Mouse (Mus musculus): ENCODE data around the gene Fam184a. TPM values are rescaled to one million over a fixed set of nuclear protein-coding genes. Genes with fewer than 3 reads are reported as not detected.
A peak's percentile ranks its signal among the peaks of the same experiment; 100 is the strongest.
"Not testable (repeated sequence)": the region's sequence is repeated elsewhere in the genome, so short reads cannot be mapped to it uniquely, and the experiment has no call there.

Gene Fam184a
- total RNA-seq, 4 experiments from 2014 or later, result 2.4 to 3.5 (median 3.2) TPM

DNA sequence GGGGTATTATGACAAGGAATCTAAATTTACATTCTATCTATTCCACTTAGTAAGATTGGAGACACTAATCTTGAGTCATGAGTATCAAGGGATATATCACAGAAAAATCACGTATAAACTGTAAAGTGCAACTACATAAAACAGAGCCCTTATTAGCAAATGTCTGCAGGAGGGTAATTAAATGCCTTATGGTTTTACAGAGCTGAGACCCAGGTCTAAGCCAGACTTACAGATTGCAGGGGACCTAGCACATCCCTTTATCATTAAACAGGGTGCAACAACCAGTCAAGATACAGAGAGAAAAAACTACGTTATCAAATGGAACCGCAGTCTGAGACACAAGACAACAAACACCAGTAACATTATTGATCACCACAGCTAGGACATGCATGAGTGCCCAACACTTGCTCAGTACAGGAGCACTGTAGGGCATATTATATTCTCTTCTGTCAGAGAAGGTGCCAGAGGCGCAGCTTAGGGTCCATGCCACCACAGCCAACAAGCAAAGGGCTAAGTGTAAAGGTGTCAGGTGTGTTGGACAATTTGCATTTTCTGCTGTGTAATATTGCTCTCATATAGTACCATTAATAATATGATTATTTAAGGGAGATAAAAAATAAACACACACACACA is 61.9 kb downstream of the Fam184a start:
- no peak for DNase-seq

DNA sequence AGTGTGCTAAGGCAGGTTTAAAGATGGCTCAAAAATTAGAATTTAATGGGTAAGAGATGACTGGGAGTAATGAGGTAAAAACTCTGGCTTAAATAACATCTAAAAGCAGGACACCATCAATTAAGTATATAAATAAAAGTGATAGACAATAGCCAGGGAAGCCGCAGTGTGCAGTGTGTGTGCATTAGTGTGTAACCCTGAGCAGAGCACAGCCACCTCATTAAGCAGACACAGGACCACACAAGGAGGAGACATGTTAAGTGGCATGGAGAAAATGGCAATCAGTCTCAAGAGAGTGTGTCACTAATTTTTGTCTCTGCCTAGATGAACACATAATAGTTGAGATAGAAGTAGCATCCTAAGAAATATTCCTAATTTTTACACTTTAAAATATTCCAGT is 62.4 kb downstream of the Fam184a start:
- no peak for DNase-seq

DNA sequence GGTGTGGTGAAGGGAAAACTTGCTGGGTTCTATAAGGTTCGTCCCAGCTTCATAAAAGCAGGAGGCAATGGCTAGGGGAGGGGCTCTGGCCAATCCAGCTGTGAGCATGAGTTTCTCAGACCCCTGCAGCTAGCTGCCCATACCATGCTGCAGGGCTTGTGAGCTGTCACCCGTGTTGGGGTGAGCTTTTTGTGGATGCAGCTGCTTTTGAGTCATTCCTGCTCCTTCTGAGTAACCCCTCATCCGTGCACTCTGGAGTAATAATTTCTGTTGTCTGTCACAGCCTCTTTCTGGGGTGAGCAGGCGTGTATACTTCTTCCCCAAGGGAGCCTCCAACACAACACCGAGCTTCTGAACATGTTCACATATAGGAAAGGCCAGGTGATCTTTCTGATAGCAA is 63.0 kb downstream of the Fam184a start:
- no peak for DNase-seq

DNA sequence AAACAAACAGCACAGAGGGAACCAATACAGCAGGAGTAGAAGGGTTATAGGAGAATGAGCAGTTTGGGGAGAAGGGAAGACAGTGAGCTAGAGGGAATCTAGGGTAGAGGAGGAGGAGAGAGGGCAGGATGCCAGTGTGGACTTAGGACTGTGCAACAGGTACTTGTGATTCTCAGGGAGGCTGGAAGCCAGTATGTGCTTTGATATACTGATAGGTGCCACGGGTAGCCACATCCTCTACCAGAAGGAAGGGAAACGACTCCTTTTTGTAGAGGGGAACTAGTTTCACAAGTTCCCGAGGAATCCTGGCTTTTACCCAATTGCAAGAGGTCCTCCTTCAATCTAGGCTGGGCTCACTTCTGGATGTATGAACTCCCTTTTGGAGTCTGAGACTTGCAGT is 65.1 kb downstream of the Fam184a start:
- no peak for DNase-seq

DNA sequence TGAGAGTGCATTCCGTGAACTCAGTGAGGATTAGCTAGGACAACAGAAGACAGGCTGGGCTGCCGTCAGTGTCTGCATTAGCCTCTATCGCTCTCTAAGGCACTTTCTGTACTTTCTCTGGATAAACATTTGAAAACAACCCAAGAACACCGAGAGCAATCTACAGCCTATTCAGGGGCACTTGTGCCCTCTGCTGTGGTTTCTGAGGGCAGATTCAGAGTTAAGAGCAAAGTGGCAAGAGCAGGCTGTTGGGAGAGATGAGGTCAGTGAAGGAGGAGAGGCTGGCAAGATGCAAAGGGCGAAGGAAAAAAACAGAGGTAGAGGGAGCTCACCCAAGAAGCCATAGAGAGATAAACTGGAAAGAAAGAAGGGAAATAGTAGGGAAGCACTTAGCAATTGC is 67.7 kb downstream of the Fam184a start:
- no peak for DNase-seq

DNA sequence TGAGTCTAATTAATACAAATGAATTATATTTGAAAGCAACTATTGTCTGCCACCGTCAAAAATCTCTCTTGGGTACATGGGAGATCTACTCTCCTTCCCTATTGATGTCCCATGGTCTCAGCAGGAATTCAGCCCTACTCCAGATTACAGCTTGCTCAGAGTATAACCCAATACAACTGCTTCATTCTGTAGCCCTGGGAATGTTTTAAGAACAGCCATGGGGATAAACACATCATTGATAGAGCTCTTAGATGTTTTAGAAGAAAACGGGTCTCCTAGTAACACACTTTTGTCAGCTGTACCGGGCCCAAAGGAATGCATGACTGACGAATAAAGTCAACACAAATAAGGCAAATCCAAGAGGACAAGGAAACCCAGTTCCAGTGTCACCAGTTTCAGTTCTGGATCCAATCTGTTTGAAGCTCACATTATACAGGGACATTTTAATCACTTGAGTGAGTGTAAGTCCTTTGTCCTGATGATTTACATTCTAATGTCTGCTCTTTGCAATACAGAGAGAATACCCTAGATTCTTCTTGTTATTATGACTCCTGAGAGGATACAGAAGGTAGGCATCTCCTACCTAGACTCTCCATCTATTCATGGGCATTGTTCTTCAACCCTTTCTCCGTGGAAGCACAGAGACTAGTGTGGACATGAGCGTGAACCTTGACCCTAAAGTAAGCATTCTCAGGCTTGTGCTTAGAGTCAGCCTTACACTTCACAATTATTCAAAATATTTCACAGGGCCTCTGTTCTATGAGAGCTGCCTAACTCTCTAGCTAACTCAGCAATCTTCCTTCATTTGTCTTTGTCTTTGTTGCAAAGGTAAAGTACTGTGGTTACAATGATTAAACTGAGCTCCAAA is 71.0 kb downstream of the Fam184a start:
- no peak for DNase-seq

DNA sequence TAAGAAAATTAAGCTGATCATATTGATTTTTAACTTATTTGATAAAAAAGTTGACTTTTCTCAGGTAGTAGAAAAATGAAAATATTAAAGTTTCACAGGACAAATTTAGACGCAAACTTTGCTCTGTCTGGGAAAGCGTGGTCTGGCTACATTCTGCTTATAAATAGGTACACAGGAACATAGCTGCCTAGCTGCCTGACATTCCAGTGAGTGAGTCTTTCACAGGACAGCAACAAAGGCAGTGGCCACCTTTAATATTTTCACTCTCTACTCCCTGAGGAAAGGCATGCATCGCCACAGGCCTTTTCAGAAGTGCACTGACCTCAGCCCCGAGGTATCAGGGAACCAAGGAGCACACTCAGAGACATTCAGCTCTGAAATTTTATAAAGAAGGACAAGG is 89.1 kb downstream of the Fam184a start:
- DNase-seq, result no peak

DNA sequence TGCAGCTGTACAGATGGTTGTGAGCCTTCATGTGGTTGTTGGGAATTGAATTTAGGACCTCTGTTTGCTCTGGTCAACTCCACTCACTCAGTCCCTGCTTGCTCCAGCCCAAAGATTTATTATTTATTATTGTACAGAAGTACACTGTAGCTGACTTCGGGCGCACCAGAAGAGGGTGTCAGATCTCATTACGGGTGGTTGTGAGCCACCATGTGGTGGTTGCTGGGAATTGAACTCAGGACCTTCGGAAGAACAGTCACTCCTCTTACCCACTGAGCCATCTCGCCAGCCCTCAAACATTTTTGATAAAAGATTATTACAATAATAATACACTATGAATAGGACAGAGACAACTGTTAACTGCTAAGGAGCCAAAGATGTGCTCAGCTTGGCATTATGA is 96.7 kb downstream of the Fam184a start:
- not testable (repeated sequence) for DNase-seq

DNA sequence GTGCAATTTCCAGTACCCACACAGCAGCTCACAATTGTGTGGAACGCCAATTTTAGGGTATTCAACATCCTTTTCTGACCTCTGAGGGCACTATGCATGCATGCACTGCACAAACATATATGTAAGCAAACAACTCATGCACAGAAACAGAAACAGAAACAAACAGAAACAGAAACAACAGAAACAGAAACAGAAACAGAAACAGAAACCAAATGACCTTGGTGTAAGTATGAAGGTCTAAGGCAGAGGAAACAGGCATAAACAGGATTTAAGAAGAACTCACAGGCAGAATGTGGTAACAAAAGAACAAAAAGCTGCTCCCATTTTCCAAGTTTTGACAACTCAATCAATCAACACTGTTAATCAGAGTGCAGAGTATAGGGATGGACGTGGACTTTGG is 100.2 kb downstream of the Fam184a start:
- DNase-seq, result no peak

DNA sequence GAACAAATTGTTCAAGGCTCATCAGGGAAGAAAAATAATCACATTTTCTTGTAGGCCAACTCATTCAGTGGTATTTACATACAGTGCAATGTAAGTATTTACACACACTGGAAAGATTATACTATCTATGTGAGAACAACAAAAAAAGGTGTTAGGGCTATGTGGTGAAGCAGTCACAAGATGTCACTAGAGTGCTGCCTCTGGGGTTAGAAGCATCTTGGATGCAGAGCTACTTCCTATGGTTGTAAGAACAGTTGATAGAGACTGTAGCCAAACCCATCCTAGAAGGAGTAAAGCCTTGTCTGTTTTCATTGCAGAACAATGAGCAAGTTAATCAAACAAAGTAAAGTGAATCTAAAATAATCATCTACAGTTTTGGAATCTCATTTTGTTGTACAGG is 109.4 kb downstream of the Fam184a start:
- DNase-seq, result no peak

DNA sequence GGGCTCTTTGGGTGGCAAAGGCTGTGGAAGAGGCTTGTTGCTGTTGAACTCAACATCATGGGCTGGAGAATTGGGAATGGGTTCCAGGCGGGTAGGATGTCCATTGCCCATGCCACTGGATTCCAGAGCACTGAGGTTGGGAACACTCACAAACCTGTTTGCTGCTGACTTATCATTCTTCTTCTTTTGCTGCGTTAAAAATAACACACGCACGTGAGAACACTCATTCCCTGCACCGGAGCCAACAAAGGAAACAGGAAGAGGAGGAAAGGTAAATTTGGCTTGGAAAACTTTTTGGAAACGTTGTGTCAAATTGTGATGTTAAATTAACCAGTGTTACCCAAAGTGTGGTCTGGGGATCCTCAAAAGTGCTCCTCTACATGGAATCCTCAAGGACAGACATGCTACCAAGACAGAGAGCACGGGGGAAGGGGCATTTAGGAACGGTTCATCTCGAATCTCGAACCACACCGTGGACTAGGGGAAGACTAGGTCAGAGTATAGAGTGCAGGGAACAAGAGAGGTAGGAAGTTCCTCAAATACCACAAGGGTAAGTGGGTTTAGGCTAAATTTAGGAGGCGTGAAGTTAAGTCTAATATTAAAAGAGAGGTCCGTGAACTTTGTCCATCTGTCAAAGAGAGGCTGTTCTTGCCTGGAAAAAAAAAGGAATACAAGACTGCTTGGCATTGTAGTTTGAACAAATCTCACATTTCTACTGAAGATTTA is 115.5 kb downstream of the Fam184a start:
- no peak for DNase-seq

DNA sequence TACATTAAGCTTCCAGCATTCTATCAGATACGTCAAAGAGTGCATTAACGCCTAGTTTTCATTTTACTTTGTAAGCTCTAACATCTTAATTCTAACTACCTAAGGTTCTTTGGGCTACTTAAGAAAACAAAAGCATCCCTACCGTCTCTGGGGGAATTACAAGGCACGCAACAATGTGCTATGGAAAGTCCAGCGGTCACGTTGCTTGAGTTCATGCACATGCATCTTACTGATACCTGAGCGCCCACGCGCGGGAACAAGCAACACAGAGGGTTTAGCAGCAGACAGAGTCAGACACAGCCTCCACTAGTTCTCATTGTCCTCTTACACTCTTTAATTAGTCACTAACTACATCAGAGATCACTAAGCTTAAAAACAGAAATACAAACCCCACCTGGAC is 116.8 kb downstream of the Fam184a start:
- no peak for DNase-seq

DNA sequence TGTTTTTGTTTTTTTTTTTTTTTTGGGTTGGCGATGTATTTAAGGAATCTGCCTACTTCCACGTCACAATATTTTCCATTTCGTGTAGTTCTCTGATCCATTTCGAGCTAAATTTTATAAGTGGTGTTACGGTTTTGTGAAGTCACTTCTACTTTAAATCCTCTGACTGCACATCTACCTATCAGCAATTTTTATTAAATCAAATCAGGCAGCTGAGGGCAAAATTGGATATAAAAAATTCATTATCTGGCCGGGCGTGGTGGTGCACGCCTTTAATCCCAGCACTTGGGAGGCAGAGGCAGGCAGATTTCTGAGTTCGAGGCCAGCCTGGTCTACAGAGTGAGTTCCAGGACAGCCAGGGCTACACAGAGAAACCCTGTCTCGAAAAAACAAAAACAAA is 120.6 kb downstream of the Fam184a start, which contains the start of gene Mcm9:
TSS of gene Mcm9 (minus strand) at position 101 of the 400 bp plus-strand sequence.
- not testable (repeated sequence) for DNase-seq

DNA sequence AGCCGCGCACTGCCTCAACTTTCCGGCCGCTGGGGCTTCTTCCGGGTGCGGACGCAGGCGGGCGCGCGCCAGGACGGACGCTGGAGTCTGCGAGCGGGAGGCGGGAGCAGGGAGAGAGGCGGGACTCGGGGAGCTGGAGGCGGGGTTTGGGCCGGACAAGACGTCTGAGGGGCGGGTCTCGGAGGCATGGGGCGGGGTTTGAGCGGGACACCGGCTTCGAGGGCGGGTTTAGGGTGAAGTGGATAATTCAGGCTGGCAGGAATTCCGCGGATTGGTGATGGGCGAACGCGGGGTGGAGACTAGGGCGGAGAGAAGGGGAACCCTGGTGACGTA is 121.0 kb downstream of the Fam184a start:
- peak; percentile 97 for DNase-seq

DNA sequence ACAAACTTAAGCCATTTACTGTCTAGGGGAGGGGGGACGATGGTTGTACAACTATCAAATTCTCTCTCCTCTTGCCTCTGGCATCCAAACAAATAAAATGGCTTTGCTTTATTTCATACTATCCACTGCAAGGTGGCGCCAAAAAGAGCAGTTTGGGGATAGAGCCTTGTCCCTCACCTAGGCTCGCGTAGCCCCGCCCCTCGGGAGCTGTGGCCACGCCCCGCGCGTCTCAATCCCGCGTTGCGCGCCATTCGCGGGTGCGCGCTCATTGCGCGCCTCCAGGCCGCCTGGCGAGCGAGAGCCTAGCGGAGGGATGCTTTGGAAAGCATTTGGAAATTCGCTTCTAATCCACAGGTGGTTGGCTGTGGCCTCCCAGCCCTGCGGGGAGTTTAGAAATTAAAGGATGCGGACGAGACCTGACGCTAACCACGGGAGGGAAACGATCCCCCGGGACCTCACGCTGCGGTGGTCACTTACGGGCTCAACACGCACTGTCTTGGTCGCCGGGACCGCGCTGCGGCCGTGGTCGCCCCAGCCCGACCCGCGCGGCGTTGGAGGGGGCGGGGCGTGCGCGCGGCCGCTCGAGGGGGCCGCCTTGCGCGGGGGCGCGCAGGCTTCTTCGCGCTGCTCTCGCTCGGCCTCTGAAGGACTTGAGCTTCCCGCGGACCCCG is 121.5 kb downstream of the Fam184a start:
- peak; percentile 85 for DNase-seq

DNA sequence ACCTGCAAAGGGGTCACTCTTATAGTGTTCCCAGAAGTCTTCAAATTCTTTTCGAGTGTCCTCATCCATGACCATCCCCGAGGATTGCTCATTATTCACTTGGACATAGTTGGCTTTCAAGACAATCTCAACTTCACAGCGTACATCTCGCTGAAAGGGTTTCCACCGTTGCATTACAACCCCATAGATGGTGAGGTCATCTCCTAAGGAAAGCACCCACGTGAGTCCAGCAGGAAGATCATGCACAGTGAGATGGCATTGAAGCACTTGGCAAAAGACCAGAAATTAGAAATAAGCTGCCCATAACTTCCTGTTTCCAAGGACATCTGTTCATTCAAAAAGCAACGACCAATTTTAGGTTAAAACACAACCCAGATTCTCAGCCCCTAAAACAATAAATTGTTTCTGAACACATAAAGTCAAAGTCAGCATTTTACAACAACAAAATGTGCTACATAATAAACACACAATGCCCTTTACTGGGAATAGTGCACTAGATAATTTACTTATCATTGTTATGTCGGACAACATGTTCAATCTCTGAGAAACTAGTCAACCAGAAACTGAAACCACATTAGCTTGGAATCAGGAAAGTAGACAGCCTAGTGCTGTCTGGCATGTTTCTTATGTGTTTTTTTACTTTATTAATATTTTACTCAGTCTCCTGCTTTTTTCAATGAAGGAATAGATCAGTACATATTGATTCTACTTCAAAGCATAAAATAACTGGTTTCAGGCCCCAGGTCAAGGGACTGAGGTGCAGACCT is 134.9 kb downstream of the Fam184a start:
- DNase-seq, result no peak

DNA sequence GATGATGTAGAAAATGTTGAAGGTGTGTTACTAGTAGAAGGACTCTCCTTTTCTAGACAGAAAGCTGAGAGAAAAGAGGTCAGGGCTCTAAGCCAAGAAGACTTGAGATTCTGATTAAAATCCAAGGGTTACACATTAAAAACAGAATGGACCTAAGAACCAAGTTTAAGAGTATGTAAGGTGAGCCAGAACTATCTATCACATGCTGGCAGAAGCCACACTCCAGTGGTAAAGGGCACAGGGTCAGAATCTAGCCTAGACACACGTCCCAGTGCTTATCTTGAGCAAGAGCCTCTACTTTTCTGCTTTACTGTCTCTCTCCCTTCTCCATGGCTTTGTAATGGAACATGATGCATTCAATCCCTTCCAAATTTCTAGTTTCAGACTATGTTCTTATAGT is 137.0 kb downstream of the Fam184a start:
- DNase-seq, result no peak

DNA sequence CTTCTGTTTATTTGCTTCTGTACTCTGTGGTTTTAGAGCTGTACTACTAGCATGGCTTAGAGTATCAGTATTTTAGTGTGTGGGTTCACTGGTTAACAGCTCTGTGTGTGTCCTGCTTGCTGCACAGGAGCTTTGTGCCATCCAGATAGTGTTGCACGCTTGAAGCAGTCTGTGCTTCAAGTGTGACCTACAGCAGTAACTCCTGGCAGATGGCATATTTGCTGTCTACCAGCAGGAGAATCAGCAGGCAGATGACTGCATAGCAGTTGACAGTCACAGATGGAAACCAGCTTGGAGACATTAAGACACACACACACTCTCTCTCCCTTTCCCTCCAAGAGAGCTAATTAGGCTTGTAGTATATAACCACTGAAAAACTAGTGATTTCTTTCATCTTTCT is 138.8 kb downstream of the Fam184a start:
- no peak for DNase-seq

DNA sequence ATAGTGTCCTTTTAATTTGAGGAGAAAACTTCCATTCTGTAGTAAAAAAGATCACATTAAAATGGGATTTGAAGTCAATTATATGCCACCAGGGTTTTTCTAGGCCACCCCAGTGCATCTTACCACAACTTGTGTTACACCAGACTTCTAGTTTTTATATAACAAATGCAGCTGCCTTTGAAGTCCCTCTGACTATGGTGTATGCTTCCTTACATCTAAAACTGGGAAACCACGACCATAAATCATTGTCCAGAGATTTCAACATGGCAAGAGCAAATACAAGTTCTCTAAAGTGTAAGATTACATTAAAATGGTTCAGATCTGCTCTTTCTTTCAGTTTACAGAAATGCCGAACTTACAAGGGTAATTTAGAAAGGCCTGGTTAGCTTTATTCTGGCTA is 142.6 kb downstream of the Fam184a start:
- no peak for DNase-seq

DNA sequence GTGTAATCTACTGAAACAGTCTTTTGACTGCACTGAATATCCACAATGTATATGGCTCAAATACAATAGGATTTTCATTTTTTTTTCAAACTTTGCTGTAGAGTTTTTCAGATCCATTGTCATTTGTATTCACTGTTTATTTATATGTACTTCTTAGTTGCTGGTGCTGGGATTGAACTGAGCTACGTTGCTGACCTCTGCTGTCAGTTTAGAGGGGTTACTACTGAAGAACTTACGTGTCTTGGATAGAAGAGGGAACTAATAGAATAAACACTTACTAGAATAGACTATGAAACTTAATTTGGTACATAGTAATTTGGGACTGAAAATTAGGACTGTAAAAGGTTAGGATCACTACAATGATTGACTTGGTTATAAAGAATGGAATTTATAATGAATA is 145.6 kb downstream of the Fam184a start:
- DNase-seq, result no peak

DNA sequence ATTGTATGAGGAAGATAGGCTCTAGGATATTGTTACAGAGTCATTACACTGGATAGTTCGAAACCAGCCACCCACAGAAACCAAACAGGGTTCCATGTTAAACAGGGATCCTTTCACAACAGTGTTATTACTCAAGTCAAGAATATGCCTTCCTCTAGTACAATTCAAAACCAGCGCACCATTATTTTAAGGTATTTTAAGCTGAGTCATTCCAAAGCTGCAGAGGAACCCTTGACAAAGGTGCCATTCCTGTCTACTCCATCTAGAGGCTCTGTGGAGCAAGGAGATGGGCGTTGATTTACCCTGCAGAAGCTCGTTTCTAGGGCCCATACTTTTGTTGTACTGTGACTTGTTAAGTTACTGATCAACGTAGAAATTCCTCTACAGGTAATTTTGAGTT is 152.1 kb downstream of the Fam184a start:
- DNase-seq, result no peak

Measured in adrenal gland, adult 8-10 months (tissue).